Mouse (Mus musculus) E14TG2a.4 (cell line): ENCODE measurements around the gene Inpp5d.

Experiments
- CTCF ChIP-seq: conservative IDR thresholded peaks from 2 replicates; pipeline ENCODE4 v1.5.1; 2014; ENCODE audit warnings: low read length
- NANOG ChIP-seq: IDR thresholded peaks from 2 replicates; pipeline ENCODE4 v1.6.1; 2014; ENCODE audit warnings: borderline replicate concordance, low read length, mixed read lengths
- POU5F1 ChIP-seq: IDR thresholded peaks from 2 replicates; pipeline ENCODE4 v1.6.1; 2014; ENCODE audit warnings: low read length, borderline replicate concordance

GRCm38 (mm10) chr1:87659618-87659960 lies 39.5 kb downstream of the Inpp5d start:
- TF ChIP-seq CTCF: no peak
- TF ChIP-seq NANOG: no peak
- TF ChIP-seq POU5F1: no peak
